Mouse (Mus musculus): ENCODE results near the gene Dapk3.

DNA sequence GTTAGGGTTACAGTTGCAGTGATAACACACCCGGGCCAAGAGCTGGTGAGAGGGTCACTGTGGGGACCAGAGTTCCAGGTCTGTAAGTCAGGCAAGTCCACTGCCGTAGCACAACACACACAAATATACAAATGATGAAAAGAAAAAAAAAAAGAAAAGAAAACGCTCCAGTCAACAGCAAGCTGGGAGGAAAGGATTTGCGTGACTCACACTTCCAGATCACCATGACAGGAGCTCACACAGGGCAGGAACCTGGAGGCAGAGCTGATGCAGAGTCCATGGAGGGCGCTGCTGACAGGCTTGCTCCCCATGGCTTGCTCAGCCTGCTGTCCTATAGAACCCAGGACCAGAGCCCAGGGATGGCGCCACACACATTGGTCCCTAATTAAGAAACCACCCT lies 51.4 kb downstream of the Dapk3 start:
- no peak for TF ChIP-seq CTCF (conservative IDR thresholded peaks at IDR 0.05; ENCODE audit: low read length)
- TF ChIP-seq NANOG (IDR thresholded peaks at IDR 0.05; ENCODE audit: borderline replicate concordance, low read length), result no peak
- TF ChIP-seq POU5F1 (IDR thresholded peaks at IDR 0.05; ENCODE audit: borderline replicate concordance, low read length), result no peak
